Mouse (Mus musculus) spleen, postnatal 14 days (tissue): Measurements from ENCODE around the gene Sema4a.

ENCODE experiments used
- DNase-seq, 2 experiments: peaks; one replicate each; pipeline ENCODE4 v3.0.0; 2021 to 2022; ENCODE audit warnings: low spot score in 2 of 2

Gene Sema4a

DNA sequence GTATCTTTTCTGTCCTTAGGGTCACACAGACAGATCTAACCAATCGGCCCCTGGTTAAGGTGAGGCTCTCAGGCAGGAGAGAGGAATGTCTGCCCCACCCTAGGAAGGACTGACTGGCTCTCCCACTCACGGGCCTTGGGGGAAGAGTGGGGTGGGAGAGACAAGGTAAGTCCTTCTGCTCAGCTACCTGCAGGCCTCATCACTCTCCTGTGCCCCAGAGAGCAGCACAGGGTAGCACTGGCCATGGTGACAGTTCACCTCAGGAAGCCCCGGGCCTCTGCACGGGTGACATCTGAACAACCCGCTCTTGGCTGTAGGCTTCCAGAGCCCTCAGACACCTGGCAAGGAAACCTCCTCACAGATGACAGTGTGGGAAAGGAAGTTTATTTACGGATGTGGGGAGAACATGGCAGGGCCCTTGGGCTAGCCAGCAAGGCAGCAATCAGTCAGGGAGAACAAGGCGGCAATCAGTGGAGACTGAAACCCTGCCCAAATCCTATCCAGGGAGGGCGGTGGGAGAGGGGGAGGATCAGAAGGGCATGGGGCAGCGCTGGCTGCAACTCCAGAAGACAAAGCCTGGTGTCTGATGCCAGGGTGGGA lies 67.1 kb downstream of the Sema4a start:
- DNase-seq, result no peak
